Comparison of ENCODE assay signal across 9 mouse cellular contexts in the genomic region with DNA sequence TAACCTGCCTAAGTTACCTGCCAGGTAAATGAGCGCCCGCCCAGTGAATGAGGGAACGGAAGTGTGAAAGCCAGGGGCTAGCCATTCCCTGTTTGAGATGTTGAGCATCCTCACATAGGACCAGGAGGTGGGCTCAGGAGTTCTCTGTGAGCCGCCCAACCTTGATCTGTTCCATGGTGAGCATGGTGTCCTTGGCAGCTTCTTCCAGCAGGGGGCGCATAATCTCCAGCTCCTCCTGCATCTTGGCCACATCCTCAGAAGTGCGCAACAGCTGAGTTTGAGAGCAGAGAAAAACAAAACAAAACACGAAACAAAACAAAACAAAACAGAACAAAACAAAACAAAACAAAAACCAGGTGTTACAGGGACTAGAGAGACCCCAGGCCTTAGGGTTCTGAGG. TPM values are rescaled to one million over a fixed set of nuclear protein-coding genes. Genes with fewer than 3 reads are reported as not detected.
DNase-seq lines count a peak whose midpoint lies in the region; ATAC-seq and TF ChIP-seq lines count a peak whose summit lies in the region.
"Had no signal": no experiment of that assay in that cellular context is flagged by ENCODE, and none has a peak within 500 bp of the region (broad histone marks: within the 10 kb centered on the region; RNA-seq: fewer than 3 reads in every experiment).

No protein-coding gene starts in this region.

- no peak overlapping the region for H3K4me2 ChIP-seq in kidney, embryonic 16.5 days (replicated peaks; ENCODE audit: low read depth, low read length)
- H3K4me2 ChIP-seq in intestine, embryonic 16.5 days (ENCODE audit: low read depth, low read length), result no peak overlapping the region
- no peak overlapping the region for H3K4me2 ChIP-seq in limb, embryonic 11.5 days (ENCODE audit: low read depth, severe bottlenecking)
- H3K4me2 ChIP-seq: embryonic facial prominence, embryonic 13.5 days had no signal

- no peak overlapping the region for H3K9ac ChIP-seq in kidney, embryonic 16.5 days (replicated peaks; ENCODE audit: low read length)
- H3K9ac ChIP-seq in intestine, embryonic 16.5 days (ENCODE audit: low read depth, low read length), result no peak overlapping the region
- H3K9ac ChIP-seq in limb, embryonic 11.5 days (ENCODE audit: low read length), result no peak overlapping the region
- H3K9ac ChIP-seq: embryonic facial prominence, embryonic 13.5 days had no signal

- H3K9me3 ChIP-seq in kidney, embryonic 16.5 days (ENCODE audit: low read length), result no peaks in the 10 kb centered on the region
- H3K9me3 ChIP-seq in intestine, embryonic 16.5 days (ENCODE audit: control insufficient read depth, low read length), result no peaks in the 10 kb centered on the region
- H3K9me3 ChIP-seq in limb, embryonic 11.5 days (ENCODE audit: control insufficient read depth, low read length), result no peaks in the 10 kb centered on the region

- H3K36me3 ChIP-seq in kidney, embryonic 16.5 days (ENCODE audit: insufficient read depth, low read length), result no peaks in the 10 kb centered on the region
- H3K36me3 ChIP-seq in intestine, embryonic 16.5 days (ENCODE audit: control insufficient read depth, insufficient read depth, low read length), result no peaks in the 10 kb centered on the region
- H3K36me3 ChIP-seq in limb, embryonic 11.5 days (ENCODE audit: control insufficient read depth, insufficient read depth, low read length), result no peaks in the 10 kb centered on the region
- H3K36me3 ChIP-seq: embryonic facial prominence, embryonic 13.5 days had no signal

- H3K4me1 ChIP-seq in kidney, embryonic 16.5 days (ENCODE audit: insufficient read depth, low read length), result peaks cover 14% of the 10 kb centered on the region
- no peaks in the 10 kb centered on the region for H3K4me1 ChIP-seq in intestine, embryonic 16.5 days (ENCODE audit: control insufficient read depth, insufficient read depth, low read length)
- H3K4me1 ChIP-seq in limb, embryonic 11.5 days (ENCODE audit: control insufficient read depth, insufficient read depth, low read length), result peaks cover 12% of the 10 kb centered on the region

- TF ChIP-seq POLR2A in brain, embryonic 14.5 days (IDR thresholded peaks at IDR 0.05; ENCODE audit: borderline replicate concordance, extremely low read depth, insufficient read depth, insufficient read length, poor library complexity, severe bottlenecking), result no peak

- no peaks in the 10 kb centered on the region for H3K27me3 ChIP-seq in kidney, embryonic 16.5 days (ENCODE audit: insufficient read depth, low read length)
- H3K27me3 ChIP-seq in intestine, embryonic 16.5 days (replicated peaks; ENCODE audit: control insufficient read depth, insufficient read depth, low read length), result no peaks in the 10 kb centered on the region
- no peaks in the 10 kb centered on the region for H3K27me3 ChIP-seq in limb, embryonic 11.5 days (ENCODE audit: control insufficient read depth, insufficient read depth, low read length)
- H3K27me3 ChIP-seq: embryonic facial prominence, embryonic 13.5 days had no signal

- 28% methylated on average over 7 of the region's 7 CpGs for WGBS in kidney, embryonic 16.5 days
- 22% methylated on average over 7 of the region's 7 CpGs for WGBS in intestine, embryonic 16.5 days
- 23% methylated on average over 7 of the region's 7 CpGs for WGBS in limb, embryonic 11.5 days

- no peak overlapping the region for H3K27ac ChIP-seq in kidney, embryonic 16.5 days (ENCODE audit: low read length)
- no peak overlapping the region for H3K27ac ChIP-seq in intestine, embryonic 16.5 days (ENCODE audit: low read length)
- no peak overlapping the region for H3K27ac ChIP-seq in limb, embryonic 11.5 days (replicated peaks; ENCODE audit: low read depth, low read length)
- H3K27ac ChIP-seq: embryonic facial prominence, embryonic 13.5 days had no signal

- peak; percentile 82 for DNase-seq in kidney, adult 18-20 months
- DNase-seq in brain, embryonic 14.5 days (ENCODE audit: low read depth), result peak; percentile 76
- peak; percentile 91 for DNase-seq in limb, embryonic 11.5 days (ENCODE audit: low spot score)
- DNase-seq in testis, postnatal 10 days (ENCODE audit: low spot score), result peak; percentile 93

- ATAC-seq in kidney, embryonic 16.5 days (ENCODE audit: low FRiP score, low TSS enrichment), result no peak
- ATAC-seq in erythroid progenitor cell, adult 5-6 weeks (replicated peaks; ENCODE audit: low FRiP score, poor library complexity, severe bottlenecking), result peak; percentile 73
- peak; percentile 61; the same call in 1 of the 2 replicates for ATAC-seq in intestine, embryonic 16.5 days
- ATAC-seq in limb, embryonic 11.5 days (ENCODE audit: insufficient number of reproducible peaks, low FRiP score, low TSS enrichment, low read depth), result no peak
- peak; percentile 62 for ATAC-seq in neutrophil, adult 5-6 weeks (ENCODE audit: extremely low read depth, insufficient number of reproducible peaks, low FRiP score, poor library complexity, severe bottlenecking)

- no peak overlapping the region for H3K4me3 ChIP-seq in kidney, embryonic 16.5 days (ENCODE audit: low read length)
- no peak overlapping the region for H3K4me3 ChIP-seq in intestine, embryonic 16.5 days (ENCODE audit: low read length)
- no peak overlapping the region for H3K4me3 ChIP-seq in limb, embryonic 11.5 days (ENCODE audit: low read depth, low read length)
- H3K4me3 ChIP-seq: embryonic facial prominence, embryonic 13.5 days had no signal

- TF ChIP-seq CTCF in brain, embryonic 14.5 days (IDR thresholded peaks at IDR 0.05; ENCODE audit: borderline replicate concordance, extremely low read depth, insufficient read depth, insufficient read length), result peak; percentile 93

RNA-seq across cellular contexts. Expression of gene Bap1, which starts 20.9 kb away (rescaled TPM):
- polyA plus RNA-seq in kidney, embryonic 16.5 days (2015; fragmentation: Nextera tagmentation; extraction: Ambion mirVana), result 105 and 106 TPM in 2 replicates
- 136 and 158 TPM in 2 replicates for polyA plus RNA-seq in brain, embryonic 14.5 days (2012; rRNA removed)
- 15.5 and 23.8 TPM in 2 replicates for total RNA-seq in erythroid progenitor cell, adult 5-6 weeks (2015; ENCODE audit: low replicate concordance)
- 42.6 and 58.7 TPM in 2 replicates for total RNA-seq in erythroid progenitor cell, adult 5-6 weeks (2017; ENCODE audit: low replicate concordance)
- polyA plus RNA-seq in intestine, embryonic 16.5 days (2015; fragmentation: Nextera tagmentation; extraction: Ambion mirVana), result 61.8 and 63.3 TPM in 2 replicates
- 111 and 112 TPM in 2 replicates for polyA plus RNA-seq in limb, embryonic 11.5 days (2014; fragmentation: Nextera tagmentation; extraction: Ambion mirVana)
- 55.1 and 61.2 TPM in 2 replicates for total RNA-seq in neutrophil, adult 5-6 weeks (2017)

RNA-seq across cellular contexts. Expression of gene Phf7, which starts 21.0 kb away (rescaled TPM):
- 13.9 TPM in 2 replicates for polyA plus RNA-seq in kidney, embryonic 16.5 days (2015; fragmentation: Nextera tagmentation; extraction: Ambion mirVana)
- 7.4 and 8.7 TPM in 2 replicates for polyA plus RNA-seq in brain, embryonic 14.5 days (2012; rRNA removed)
- total RNA-seq in erythroid progenitor cell, adult 5-6 weeks (2015; ENCODE audit: low replicate concordance), result 2.1 and 7.2 TPM in 2 replicates
- 3.1 and 4.4 TPM in 2 replicates for total RNA-seq in erythroid progenitor cell, adult 5-6 weeks (2017; ENCODE audit: low replicate concordance)
- 10.5 and 10.8 TPM in 2 replicates for polyA plus RNA-seq in intestine, embryonic 16.5 days (2015; fragmentation: Nextera tagmentation; extraction: Ambion mirVana)
- polyA plus RNA-seq in limb, embryonic 11.5 days (2014; fragmentation: Nextera tagmentation; extraction: Ambion mirVana), result 12.7 and 13.5 TPM in 2 replicates
- total RNA-seq in neutrophil, adult 5-6 weeks (2017), result 18.7 and 19.3 TPM in 2 replicates

RNA-seq across cellular contexts. Expression of gene Dnah1, which starts 51.5 kb away (rescaled TPM):
- polyA plus RNA-seq in kidney, embryonic 16.5 days (2015; fragmentation: Nextera tagmentation; extraction: Ambion mirVana), result 7.4 and 7.7 TPM in 2 replicates
- polyA plus RNA-seq in brain, embryonic 14.5 days (2012; rRNA removed), result 7.1 and 7.5 TPM in 2 replicates
- 0.36 TPM in 1 of 2 replicates, not detected in the other for total RNA-seq in erythroid progenitor cell, adult 5-6 weeks (2015; ENCODE audit: low replicate concordance)
- under 0.01 TPM in 1 of 2 replicates, not detected in the other for total RNA-seq in erythroid progenitor cell, adult 5-6 weeks (2017; ENCODE audit: low replicate concordance)
- polyA plus RNA-seq in intestine, embryonic 16.5 days (2015; fragmentation: Nextera tagmentation; extraction: Ambion mirVana), result 2.4 and 3.0 TPM in 2 replicates
- polyA plus RNA-seq in limb, embryonic 11.5 days (2014; fragmentation: Nextera tagmentation; extraction: Ambion mirVana), result 9.1 and 9.4 TPM in 2 replicates
- total RNA-seq in neutrophil, adult 5-6 weeks (2017), result 0.12 TPM in 2 replicates

RNA-seq across cellular contexts. Expression of gene Sema3g, which starts 54.5 kb away (rescaled TPM):
- polyA plus RNA-seq in kidney, embryonic 16.5 days (2015; fragmentation: Nextera tagmentation; extraction: Ambion mirVana), result 5.3 and 5.4 TPM in 2 replicates
- polyA plus RNA-seq in brain, embryonic 14.5 days (2012; rRNA removed), result 1.7 and 2.7 TPM in 2 replicates
- not detected in 2 replicates for total RNA-seq in erythroid progenitor cell, adult 5-6 weeks (2015; ENCODE audit: low replicate concordance)
- not detected in 2 replicates for total RNA-seq in erythroid progenitor cell, adult 5-6 weeks (2017; ENCODE audit: low replicate concordance)
- 0.51 and 0.67 TPM in 2 replicates for polyA plus RNA-seq in intestine, embryonic 16.5 days (2015; fragmentation: Nextera tagmentation; extraction: Ambion mirVana)
- polyA plus RNA-seq in limb, embryonic 11.5 days (2014; fragmentation: Nextera tagmentation; extraction: Ambion mirVana), result 0.09 and 0.20 TPM in 2 replicates
- total RNA-seq in neutrophil, adult 5-6 weeks (2017), result 0.37 and 0.58 TPM in 2 replicates

RNA-seq across cellular contexts. Expression of gene Nisch, which starts 55.4 kb away (rescaled TPM):
- 419 and 421 TPM in 2 replicates for polyA plus RNA-seq in kidney, embryonic 16.5 days (2015; fragmentation: Nextera tagmentation; extraction: Ambion mirVana)
- polyA plus RNA-seq in brain, embryonic 14.5 days (2012; rRNA removed), result 362 and 506 TPM in 2 replicates
- 55.1 and 59.1 TPM in 2 replicates for total RNA-seq in erythroid progenitor cell, adult 5-6 weeks (2015; ENCODE audit: low replicate concordance)
- 48.8 and 49.1 TPM in 2 replicates for total RNA-seq in erythroid progenitor cell, adult 5-6 weeks (2017; ENCODE audit: low replicate concordance)
- polyA plus RNA-seq in intestine, embryonic 16.5 days (2015; fragmentation: Nextera tagmentation; extraction: Ambion mirVana), result 217 and 228 TPM in 2 replicates
- polyA plus RNA-seq in limb, embryonic 11.5 days (2014; fragmentation: Nextera tagmentation; extraction: Ambion mirVana), result 346 and 377 TPM in 2 replicates
- 329 and 351 TPM in 2 replicates for total RNA-seq in neutrophil, adult 5-6 weeks (2017)

Comparison
In these comparisons a context has a peak if more than half of its experiments do, and no peak if none do; other contexts are left out.
1. ATAC-seq: peak in erythroid progenitor cell, adult 5-6 weeks (single experiment), intestine, embryonic 16.5 days (single experiment) and neutrophil, adult 5-6 weeks (single experiment); none in kidney, embryonic 16.5 days (single experiment) and limb, embryonic 11.5 days (single experiment).
2. Peak in every context shown above with its lines, with median percentiles within 50 percentile points of each other: DNase-seq.